8 mouse cellular contexts compared by ENCODE assay signal in the genomic region with DNA sequence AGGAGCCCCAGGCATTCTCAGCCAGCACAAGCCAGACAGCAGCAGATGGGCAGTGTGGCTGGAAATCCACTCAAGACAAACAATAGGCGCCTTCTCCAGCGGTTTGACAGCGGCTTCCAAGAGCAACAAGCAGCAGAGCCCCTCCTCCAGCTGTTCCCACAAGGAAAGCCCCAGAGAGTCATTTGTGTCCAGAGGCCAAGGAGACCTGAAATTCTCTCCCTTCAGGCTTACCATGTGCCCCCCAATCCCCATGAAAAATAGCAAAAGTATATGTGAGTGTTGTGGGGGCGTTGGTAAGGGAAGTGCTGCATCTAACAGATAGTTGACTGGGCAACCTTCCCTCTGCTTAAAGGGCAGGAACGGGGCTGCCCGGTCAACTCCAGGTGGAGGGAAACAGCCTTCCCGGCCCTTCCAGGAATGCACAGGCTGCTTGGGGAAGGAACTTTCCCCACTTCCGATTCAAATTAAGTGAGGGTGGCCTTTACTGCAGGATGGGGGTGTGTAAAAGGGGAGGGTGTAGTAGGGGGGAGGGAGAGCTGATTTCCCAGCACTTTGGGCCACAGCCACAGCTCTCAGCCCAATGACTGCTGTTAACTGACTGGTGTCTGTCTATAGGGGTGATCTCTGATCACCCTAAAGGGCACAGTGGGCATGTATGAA. TPM values are rescaled to one million over a fixed set of nuclear protein-coding genes. Genes with fewer than 3 reads are reported as not detected.
DNase-seq lines count a peak whose midpoint lies in the region; ATAC-seq lines count a peak whose summit lies in the region.

No protein-coding gene starts in this region.

- peaks cover 49% of the 10 kb centered on the region for H3K4me1 ChIP-seq in forebrain, embryonic 15.5 days
- H3K4me1 ChIP-seq in hindbrain, embryonic 11.5 days (replicated peaks; ENCODE audit: control insufficient read depth, insufficient read depth, low read length) = peaks cover 8% of the 10 kb centered on the region
- peaks cover 49% of the 10 kb centered on the region for H3K4me1 ChIP-seq in midbrain, embryonic 13.5 days (replicated peaks)

- 13% methylated on average over 8 of the region's 8 CpGs for WGBS in forebrain, embryonic 15.5 days
- WGBS in hindbrain, embryonic 11.5 days = 5% methylated on average over 8 of the region's 8 CpGs
- WGBS in midbrain, embryonic 13.5 days = 7% methylated on average over 8 of the region's 8 CpGs

- H3K4me3 ChIP-seq in forebrain, embryonic 15.5 days = peak overlapping the region; percentile 96; the same call in 1 of the 2 replicates
- no peak overlapping the region for H3K4me3 ChIP-seq in hindbrain, embryonic 11.5 days (ENCODE audit: low read depth, low read length)
- no peak overlapping the region for H3K4me3 ChIP-seq in midbrain, embryonic 13.5 days (replicated peaks)

- no peaks in the 10 kb centered on the region for H3K9me3 ChIP-seq in forebrain, embryonic 15.5 days
- no peaks in the 10 kb centered on the region for H3K9me3 ChIP-seq in hindbrain, embryonic 11.5 days (ENCODE audit: control insufficient read depth, low read length)
- H3K9me3 ChIP-seq in midbrain, embryonic 13.5 days = no peaks in the 10 kb centered on the region

- peak; percentile 22 for DNase-seq in cerebellum, adult 11-12 months
- no peak for DNase-seq in cerebellum, postnatal 14 days
- peak; percentile 44 for DNase-seq in hindbrain, embryonic 11.5 days (ENCODE audit: low spot score)
- DNase-seq in cerebellum, postnatal 36 days = no peak
- DNase-seq in thymus, postnatal 25 days = no peak
- DNase-seq in layer of hippocampus, postnatal 14 days (ENCODE audit: low spot score in 2 of 2) = no peak

- no peaks in the 10 kb centered on the region for H3K27me3 ChIP-seq in forebrain, embryonic 15.5 days
- no peaks in the 10 kb centered on the region for H3K27me3 ChIP-seq in hindbrain, embryonic 11.5 days (ENCODE audit: control insufficient read depth, insufficient read depth, low read length)
- H3K27me3 ChIP-seq in midbrain, embryonic 13.5 days = no peaks in the 10 kb centered on the region

- H3K36me3 ChIP-seq in forebrain, embryonic 15.5 days = no peaks in the 10 kb centered on the region
- no peaks in the 10 kb centered on the region for H3K36me3 ChIP-seq in hindbrain, embryonic 11.5 days (ENCODE audit: control insufficient read depth, insufficient read depth, low read length)
- no peaks in the 10 kb centered on the region for H3K36me3 ChIP-seq in midbrain, embryonic 13.5 days

- peak overlapping the region; percentile 39 for H3K9ac ChIP-seq in forebrain, embryonic 15.5 days (replicated peaks)
- peak overlapping the region; percentile 85; the same call in 1 of the 2 replicates for H3K9ac ChIP-seq in hindbrain, embryonic 11.5 days (ENCODE audit: low read depth, low read length)
- H3K9ac ChIP-seq in midbrain, embryonic 13.5 days (replicated peaks) = peak overlapping the region; percentile 44

- H3K4me2 ChIP-seq in forebrain, embryonic 15.5 days (replicated peaks) = peak overlapping the region; percentile 75
- H3K4me2 ChIP-seq in hindbrain, embryonic 11.5 days (replicated peaks; ENCODE audit: low read depth, low read length) = peak overlapping the region; percentile 92
- H3K4me2 ChIP-seq in midbrain, embryonic 13.5 days (replicated peaks) = peak overlapping the region; percentile 81

- ATAC-seq in forebrain, embryonic 15.5 days (replicated peaks) = peak; percentile 9; the same call in 1 of the 2 replicates
- ATAC-seq in hindbrain, embryonic 11.5 days (ENCODE audit: low FRiP score) = peak; percentile 17; the same call in 1 of the 2 replicates
- peak; percentile 46 for ATAC-seq in midbrain, embryonic 13.5 days

- H3K27ac ChIP-seq in forebrain, embryonic 15.5 days (replicated peaks) = peak overlapping the region; percentile 84
- H3K27ac ChIP-seq in hindbrain, embryonic 11.5 days (ENCODE audit: low read depth, low read length) = peak overlapping the region; percentile 68; the same call in 1 of the 2 replicates
- H3K27ac ChIP-seq in midbrain, embryonic 13.5 days = peak overlapping the region; percentile 83

RNA-seq across cellular contexts. Expression of a gene that starts 0.9 kb away (rescaled TPM):
- polyA plus RNA-seq in forebrain, embryonic 15.5 days (2015; fragmentation: Nextera tagmentation; extraction: Ambion mirVana) = 58.4 and 59.6 TPM in 2 replicates
- polyA plus RNA-seq in hindbrain, embryonic 11.5 days (2014; fragmentation: Nextera tagmentation; extraction: Ambion mirVana) = 27.9 and 29.0 TPM in 2 replicates
- polyA plus RNA-seq in midbrain, embryonic 13.5 days (2015; fragmentation: Nextera tagmentation; extraction: Ambion mirVana) = 42.0 and 46.2 TPM in 2 replicates
- total RNA-seq in layer of hippocampus, postnatal 14 days (2021) = 10 to 100 TPM; 25.9 to 28.3 TPM

Comparison
In these comparisons a context has a peak if more than half of its experiments do, and no peak if none do; other contexts are left out.
1. DNase-seq: peak in cerebellum, adult 11-12 months (single experiment) and hindbrain, embryonic 11.5 days (single experiment); none in cerebellum, postnatal 14 days (0 of 2), cerebellum, postnatal 36 days (0 of 2), thymus, postnatal 25 days (single experiment) and layer of hippocampus, postnatal 14 days (0 of 2).
2. Peak in every context shown above with its lines, with median percentiles within 50 percentile points of each other: ATAC-seq, H3K27ac ChIP-seq, H3K4me2 ChIP-seq and H3K9ac ChIP-seq.